Mouse (Mus musculus) A20 (cell line): ENCODE results near the gene Cisd2.

Source experiments
- DNase-seq: peaks from one replicate; pipeline ENCODE4 v3.0.0-alpha.2; 2011; ENCODE audit warnings: low read depth, low spot score

Cisd2 gene

GRCm38 (mm10) chr3:135423608-135424212, at the start of gene Cisd2:
TSS of gene Cisd2 (minus strand) at chr3:135423925.
- DNase-seq, result no peak

- DNase-seq, result no peak
These were observed 47.1 kb upstream of the Cisd2 start for GRCm38 (mm10) chr3:135470823-135471222.

- DNase-seq, result no peak
These were observed 46.2 kb upstream of the Cisd2 start for GRCm38 (mm10) chr3:135469974-135470373.

GRCm38 (mm10) chr3:135469146-135469545, 45.4 kb upstream of the Cisd2 start:
- no peak for DNase-seq

GRCm38 (mm10) chr3:135468402-135468801, 44.7 kb upstream of the Cisd2 start:
- DNase-seq, result no peak

- no peak for DNase-seq
These were observed 35.3 kb upstream of the Cisd2 start for GRCm38 (mm10) chr3:135458981-135459380.

- no peak for DNase-seq
These were observed 21.2 kb upstream of the Cisd2 start for GRCm38 (mm10) chr3:135444930-135445329.

GRCm38 (mm10) chr3:135440621-135441020, 16.9 kb upstream of the Cisd2 start:
- DNase-seq, result no peak

- peak; percentile 80 for DNase-seq
These were observed 16.5 kb upstream of the Cisd2 start for GRCm38 (mm10) chr3:135440221-135440620.

- DNase-seq, result no peak
These were observed 15.9 kb upstream of the Cisd2 start for GRCm38 (mm10) chr3:135439651-135440050.

- peak; percentile 91 for DNase-seq
These were observed 15.3 kb upstream of the Cisd2 start for GRCm38 (mm10) chr3:135438913-135439531.

GRCm38 (mm10) chr3:135438531-135438912, 14.8 kb upstream of the Cisd2 start:
- DNase-seq, result peak; percentile 95

GRCm38 (mm10) chr3:135437758-135438495, 14.2 kb upstream of the Cisd2 start, which contains the start of gene Ube2d3:
TSS of gene Ube2d3 (plus strand) at chr3:135438149.
- peak; percentile 99 for DNase-seq

GRCm38 (mm10) chr3:135436901-135437616, 13.3 kb upstream of the Cisd2 start:
- peak; percentile 23 for DNase-seq

- peak; percentile 94 for DNase-seq
These were observed 693 bp downstream of the Cisd2 start for GRCm38 (mm10) chr3:135422856-135423607.

- DNase-seq, result no peak
These were observed 1.4 kb downstream of the Cisd2 start for GRCm38 (mm10) chr3:135422232-135422855.

- no peak for DNase-seq
These were observed 2.5 kb downstream of the Cisd2 start for GRCm38 (mm10) chr3:135421310-135421594.

GRCm38 (mm10) chr3:135420542-135421309, 3.0 kb downstream of the Cisd2 start:
- peak; percentile 32 for DNase-seq

- DNase-seq, result no peak
These were observed 5.9 kb downstream of the Cisd2 start for GRCm38 (mm10) chr3:135417799-135418198.

GRCm38 (mm10) chr3:135417245-135417644, 6.5 kb downstream of the Cisd2 start:
- DNase-seq, result no peak
